In the genomic region with DNA sequence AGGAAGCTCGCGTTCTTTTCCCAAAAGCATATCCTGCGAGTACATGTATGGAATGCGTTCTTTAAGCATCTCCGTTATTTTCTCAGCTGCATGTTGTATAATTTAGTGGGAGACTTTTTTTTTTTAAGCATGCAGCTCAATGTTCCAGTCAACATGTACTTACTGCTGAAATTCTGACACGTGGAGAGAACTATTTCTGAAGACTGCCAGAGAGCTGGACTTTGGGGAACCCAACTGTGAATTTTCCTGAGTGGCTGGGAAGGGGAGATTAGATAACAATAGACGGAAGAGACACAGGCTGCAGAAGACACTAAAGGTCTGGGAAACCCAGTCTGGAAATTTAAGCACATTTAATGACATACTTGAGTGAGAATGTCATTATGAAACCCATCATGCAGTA, we compare ENCODE assay signal across 10 mouse cellular contexts. TPM values are rescaled to one million over a fixed set of nuclear protein-coding genes. Genes with fewer than 3 reads are reported as not detected.
DNase-seq lines count a peak whose midpoint lies in the region; ATAC-seq lines count a peak whose summit lies in the region.
"Had no signal": no experiment of that assay in that cellular context is flagged by ENCODE, and none has a peak within 500 bp of the region (broad histone marks: within the 10 kb centered on the region; RNA-seq: fewer than 3 reads in every experiment).

No protein-coding gene starts in this region.

- peak overlapping the region; percentile 88 for H3K4me3 ChIP-seq in heart, embryonic 10.5 days
- H3K4me3 ChIP-seq in neural tube, embryonic 13.5 days: peak overlapping the region; percentile 94; the same call in 1 of the 2 replicates
- peak overlapping the region; percentile 96 for H3K4me3 ChIP-seq in liver, embryonic 15.5 days (replicated peaks)

- H3K27me3 ChIP-seq in heart, embryonic 10.5 days (ENCODE audit: insufficient read depth, poor library complexity, severe bottlenecking): 0 out of 2 replicates have a peak, but pooled peaks cover 6% of the 10 kb centered on the region
- no peaks in the 10 kb centered on the region for H3K27me3 ChIP-seq in neural tube, embryonic 13.5 days
- no peaks in the 10 kb centered on the region for H3K27me3 ChIP-seq in liver, embryonic 15.5 days

- H3K4me2 ChIP-seq in neural tube, embryonic 13.5 days: peak overlapping the region; percentile 88
- peak overlapping the region; percentile 90 for H3K4me2 ChIP-seq in liver, embryonic 15.5 days

- intact Hi-C loops in left cerebral cortex, postnatal 4 days (cut with DNase I): loop anchor here (5.0 to 10.0 kb wide), 3 partner anchors 101 to 291 kb away; no protein-coding TSS in a partner anchor

- no peak for DNase-seq in heart, embryonic 10.5 days (ENCODE audit: low spot score)
- DNase-seq in heart, postnatal 4 days: no peak
- DNase-seq in neural tube, embryonic 10.5 days (ENCODE audit: extremely low spot score, low spot score): no peak
- DNase-seq in spleen, postnatal 14 days (ENCODE audit: low spot score in 2 of 2): no peak
- no peak for DNase-seq in adrenal gland, postnatal 4 days (ENCODE audit: low spot score in 2 of 2)
- no peak for DNase-seq in left cerebral cortex, postnatal 4 days
- DNase-seq: thymus, postnatal 36 days had no signal

- H3K36me3 ChIP-seq in heart, embryonic 10.5 days: no peaks in the 10 kb centered on the region
- H3K36me3 ChIP-seq in neural tube, embryonic 13.5 days: no peaks in the 10 kb centered on the region
- peaks cover 7% of the 10 kb centered on the region for H3K36me3 ChIP-seq in liver, embryonic 15.5 days (replicated peaks)
- H3K36me3 ChIP-seq: limb, embryonic 15.5 days had no signal

- H3K9ac ChIP-seq in neural tube, embryonic 13.5 days: peak overlapping the region; percentile 98; the same call in 1 of the 2 replicates
- peak overlapping the region; percentile 99 for H3K9ac ChIP-seq in liver, embryonic 15.5 days
- H3K9ac ChIP-seq: limb, embryonic 15.5 days had no signal

- peak overlapping the region; percentile 91; the same call in 1 of the 2 replicates for H3K27ac ChIP-seq in heart, embryonic 10.5 days
- H3K27ac ChIP-seq in neural tube, embryonic 13.5 days (replicated peaks): peak overlapping the region; percentile 90; the same call in 1 of the 2 replicates
- H3K27ac ChIP-seq in liver, embryonic 15.5 days (replicated peaks): peak overlapping the region; percentile 95
- H3K27ac ChIP-seq: limb, embryonic 15.5 days had no signal

- H3K9me3 ChIP-seq in heart, embryonic 10.5 days: no peaks in the 10 kb centered on the region
- H3K9me3 ChIP-seq in neural tube, embryonic 13.5 days: no peaks in the 10 kb centered on the region
- H3K9me3 ChIP-seq in liver, embryonic 15.5 days (replicated peaks): no peaks in the 10 kb centered on the region
- H3K9me3 ChIP-seq: limb, embryonic 15.5 days had no signal

- 32% methylated on average over 7 of the region's 7 CpGs for WGBS in heart, embryonic 10.5 days
- 51% methylated on average over 7 of the region's 7 CpGs for WGBS in neural tube, embryonic 13.5 days
- 27% methylated on average over 7 of the region's 7 CpGs for WGBS in liver, embryonic 15.5 days (ENCODE audit: insufficient replicate concordance)

- peaks cover 50% of the 10 kb centered on the region for H3K4me1 ChIP-seq in heart, embryonic 10.5 days
- peaks cover 42% of the 10 kb centered on the region for H3K4me1 ChIP-seq in neural tube, embryonic 13.5 days (replicated peaks)
- peaks cover 55% of the 10 kb centered on the region for H3K4me1 ChIP-seq in liver, embryonic 15.5 days (replicated peaks)

- ATAC-seq in neural tube, embryonic 13.5 days (ENCODE audit: low read depth): no peak
- ATAC-seq in liver, embryonic 15.5 days (ENCODE audit: insufficient read depth): no peak

RNA-seq across cellular contexts. Expression of a gene that starts 1.3 kb away (rescaled TPM):
- polyA plus RNA-seq in heart, embryonic 10.5 days (2016; fragmentation: Nextera tagmentation; extraction: Ambion mirVana): 5.1 TPM in 2 replicates
- total RNA-seq in heart, postnatal 4 days (2021): 10 to 100 TPM in 1 of 2 experiments, 1 to 10 TPM in 1; 8.2 to 10.6 TPM
- 13.4 TPM in 2 replicates for polyA plus RNA-seq in neural tube, embryonic 13.5 days (2015; fragmentation: Nextera tagmentation; extraction: Ambion mirVana)
- polyA plus RNA-seq in liver, embryonic 15.5 days (2015; fragmentation: Nextera tagmentation; extraction: Ambion mirVana): 7.4 and 9.1 TPM in 2 replicates
- 1 to 10 TPM; 7.9 to 8.6 TPM for total RNA-seq in adrenal gland, postnatal 4 days (2021)
- total RNA-seq in left cerebral cortex, postnatal 4 days (2021): 10 to 100 TPM; 78.6 to 83.1 TPM

Comparison
In these comparisons a context has a peak if more than half of its experiments do, and no peak if none do; other contexts are left out.
1. RNA of a gene that starts 1.3 kb away (total RNA-seq): 78.6 to 83.1 TPM in left cerebral cortex, postnatal 4 days; 8.2 to 10.6 TPM in heart, postnatal 4 days and 7.9 to 8.6 TPM in adrenal gland, postnatal 4 days; every median in the first group is over 4 times any median in the second.
2. Peak in every context shown above with its lines, with median percentiles within 50 percentile points of each other: H3K27ac ChIP-seq and H3K4me3 ChIP-seq.